Mouse (Mus musculus) left cerebral cortex, postnatal 25 days (tissue): ENCODE data around the gene Dpy30. TPM values are rescaled to one million over a fixed set of nuclear protein-coding genes. Genes with fewer than 3 reads are reported as not detected.
"Not testable (repeated sequence)": the region's sequence is repeated elsewhere in the genome, so short reads cannot be mapped to it uniquely, and the experiment has no call there.

Experiments
- DNase-seq, 2 experiments: peaks; one replicate each; pipeline ENCODE4 v3.0.0; 2022; ENCODE audit warnings: low spot score in 2 of 2, mixed read lengths in 1 of 2
- intact Hi-C: fragments of 180-260 bp; cut with DNase I; formaldehyde crosslinking; loops from one replicate; pipeline ENCODE4 v1.15.1; 2025
- total RNA-seq, 2 experiments: library from RNA; stranded (reverse); gene quantifications; 2 replicates each; pipeline ENCODE4 v1.2.3; 2021

The Dpy30 gene
- 10 to 100 TPM; 43.9 to 50.5 TPM for total RNA-seq

GRCm38 (mm10) chr17:74323844-74324243 is at the start of gene Dpy30:
Dpy30 (minus strand) TSS chr17:74323944.
- intact Hi-C loops, result no loop called here
- no peak for DNase-seq

- DNase-seq, result no peak
- intact Hi-C loops, result no loop called here
Observed at GRCm38 (mm10) chr17:74363592-74363991, 39.8 kb upstream of the Dpy30 start.

GRCm38 (mm10) chr17:74341151-74341550 is 17.4 kb upstream of the Dpy30 start:
- DNase-seq, result no peak
- intact Hi-C loops, result no loop called here

GRCm38 (mm10) chr17:74338937-74339804 is 15.4 kb upstream of the Dpy30 start, which contains the start of gene Spast:
Spast (plus strand) TSS chr17:74338987.
- intact Hi-C loops, result no loop called here
- DNase-seq, result peak; percentile 51 to 64

- peak; percentile 96 for DNase-seq
- intact Hi-C loops, result no loop called here
Observed at GRCm38 (mm10) chr17:74338225-74338931, 14.6 kb upstream of the Dpy30 start.

- DNase-seq, result no peak
- intact Hi-C loops, result no loop called here
Observed at GRCm38 (mm10) chr17:74331049-74331676, 7.4 kb upstream of the Dpy30 start.

GRCm38 (mm10) chr17:74328146-74328545 is 4.4 kb upstream of the Dpy30 start:
- DNase-seq, intact Hi-C loops: not testable (repeated sequence)

GRCm38 (mm10) chr17:74327195-74327594 is 3.5 kb upstream of the Dpy30 start:
- DNase-seq, intact Hi-C loops: not testable (repeated sequence)

- intact Hi-C loops, result no loop called here
- DNase-seq, result no peak
Observed at GRCm38 (mm10) chr17:74322400-74323054, 1.2 kb downstream of the Dpy30 start.

GRCm38 (mm10) chr17:74318721-74319120 is 5.0 kb downstream of the Dpy30 start:
- intact Hi-C loops, result loop anchor here (10.0 kb wide), 1 partner anchor 374 kb away; no protein-coding TSS in a partner anchor
- DNase-seq, result no peak

GRCm38 (mm10) chr17:74316309-74316863 is 7.4 kb downstream of the Dpy30 start:
- DNase-seq, result peak; percentile 89 to 90
- intact Hi-C loops, result loop anchor here (1.0 to 10.0 kb wide), 2 partner anchors 21 to 372 kb away; partner anchors contain the start of gene Memo1

- peak in 1 of 2 experiments; percentile 26 for DNase-seq
- intact Hi-C loops, result loop anchor here (1.0 to 10.0 kb wide), 2 partner anchors 20 to 371 kb away; partner anchors contain the start of gene Memo1
Observed at GRCm38 (mm10) chr17:74315445-74316308, 8.1 kb downstream of the Dpy30 start.

GRCm38 (mm10) chr17:74306021-74306420 is 17.7 kb downstream of the Dpy30 start:
- no peak for DNase-seq
- intact Hi-C loops, result no loop called here

- DNase-seq, result no peak
- intact Hi-C loops, result no loop called here
Observed at GRCm38 (mm10) chr17:74305616-74306015, 18.1 kb downstream of the Dpy30 start.

- intact Hi-C loops, result no loop called here
Observed at GRCm38 (mm10) chr17:74304060-74304459, 19.7 kb downstream of the Dpy30 start.

GRCm38 (mm10) chr17:74300089-74300488 is 23.7 kb downstream of the Dpy30 start:
- intact Hi-C loops, result no loop called here
- no peak for DNase-seq

More at GRCm38 (mm10) chr17:74304060-74304459, 19.7 kb downstream of the Dpy30 start:
- no peak for DNase-seq

GRCm38 (mm10) chr17:74296991-74297390 is 26.8 kb downstream of the Dpy30 start:
- intact Hi-C loops, DNase-seq: not testable (repeated sequence)
